Mouse (Mus musculus): ENCODE results near the gene Plvap.

GRCm38 (mm10) chr8:71495039-71495438, 16.5 kb downstream of the Plvap start:
- TF ChIP-seq CTCF (IDR thresholded peaks at IDR 0.05; ENCODE audit: low read depth) (peak; percentile 78), EP300 (IDR thresholded peaks at IDR 0.05; ENCODE audit: low read depth) (no peak)

Measured in heart, postnatal 0 days (tissue).